In the genomic region with DNA sequence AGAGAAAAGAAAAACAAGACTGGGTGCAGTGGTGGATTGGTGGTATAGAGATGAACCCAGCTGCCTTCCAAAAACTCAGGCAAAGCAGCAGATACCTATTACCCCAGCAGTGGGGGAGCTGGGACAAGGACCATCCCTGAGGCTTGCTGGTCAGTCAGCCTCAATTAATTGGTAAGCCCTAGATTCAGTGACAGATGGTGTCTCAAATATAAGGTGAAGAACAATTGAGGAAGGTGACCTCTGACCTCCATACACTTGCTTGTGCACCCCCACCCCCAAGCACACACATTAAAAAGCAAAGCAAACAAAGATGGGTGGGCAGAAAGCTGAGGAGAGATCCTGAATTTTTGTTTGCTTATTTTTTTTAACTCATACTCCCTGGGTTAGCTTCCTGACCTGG, we compare ENCODE assay signal across 14 mouse cellular contexts.
"Had no signal": no experiment of that assay in that cellular context is flagged by ENCODE, and none has a peak within 500 bp of the region (broad histone marks: within the 10 kb centered on the region; RNA-seq: fewer than 3 reads in every experiment).

No protein-coding gene starts in this region.

- H3K9me3 ChIP-seq: liver, embryonic 12.5 days; midbrain, embryonic 12.5 days; midbrain, embryonic 15.5 days; neural tube, embryonic 12.5 days had no signal

- H3K4me3 ChIP-seq: liver, embryonic 12.5 days; megakaryocyte, embryonic 14.5 days; midbrain, embryonic 12.5 days; midbrain, embryonic 15.5 days; neural tube, embryonic 12.5 days had no signal

- H3K36me3 ChIP-seq: liver, embryonic 12.5 days; midbrain, embryonic 12.5 days; midbrain, embryonic 15.5 days; neural tube, embryonic 12.5 days had no signal

- H3K27me3 ChIP-seq: midbrain, embryonic 12.5 days; midbrain, embryonic 15.5 days; neural tube, embryonic 12.5 days had no signal

- ATAC-seq: liver, embryonic 12.5 days; midbrain, embryonic 15.5 days had no signal

- H3K4me1 ChIP-seq: megakaryocyte, embryonic 14.5 days; midbrain, embryonic 15.5 days; neural tube, embryonic 12.5 days had no signal

- H3K9ac ChIP-seq: liver, embryonic 12.5 days; liver, embryonic 14.5 days; lung, embryonic 14.5 days; midbrain, embryonic 12.5 days; midbrain, embryonic 15.5 days; neural tube, embryonic 12.5 days had no signal

- DNase-seq: lung, adult 18-20 months; lung, postnatal 10 days; right cerebral cortex, postnatal 14 days; thymus, adult 18-20 months; thymus, postnatal 14 days; thymus, postnatal 36 days had no signal

- H3K27ac ChIP-seq: liver, embryonic 12.5 days; liver, embryonic 14.5 days; macrophage; midbrain, embryonic 12.5 days; midbrain, embryonic 15.5 days; neural tube, embryonic 12.5 days had no signal

- H3K4me2 ChIP-seq: liver, embryonic 12.5 days; lung, embryonic 14.5 days; midbrain, embryonic 12.5 days; midbrain, embryonic 15.5 days; neural tube, embryonic 12.5 days had no signal
